8 mouse cellular contexts compared by ENCODE assay signal in genomic region chr7:7209313-7210151, GRCm38 (mm10). TPM values are rescaled to one million over a fixed set of nuclear protein-coding genes. Genes with fewer than 3 reads are reported as not detected.
DNase-seq lines count a peak whose midpoint lies in the region.
"Not testable (repeated sequence)": the region's sequence is repeated elsewhere in the genome, so short reads cannot be mapped to it uniquely, and the experiment has no call there.

Zfp772 (minus strand) TSS chr7:7209998.

- WGBS in macrophage (ENCODE audit: missing documents) = 2% methylated on average over 21 of the region's 24 CpGs

- H3K4me3 ChIP-seq in macrophage (ENCODE audit: inconsistent target) = peak within 1 kb of the TSS; percentile 67

- peak; percentile 64 for DNase-seq in adrenal gland, adult 2 months
- DNase-seq in embryo, embryonic 9.5 days (ENCODE audit: extremely low spot score) = peak; percentile 9
- DNase-seq in heart, adult 9 months (ENCODE audit: low spot score in 2 of 2) = peak; percentile 52 to 57
- DNase-seq in kidney, adult 11 months = peak; percentile 59
- peak; percentile 33 to 69 for DNase-seq in left cerebral cortex, postnatal 25 days (ENCODE audit: low spot score in 2 of 2)
- peak; percentile 56 to 61 for DNase-seq in right cerebral cortex, adult 2 months (ENCODE audit: low spot score in 2 of 2)
- DNase-seq in urinary bladder, postnatal 36 days (ENCODE audit: low spot score in 2 of 2) = peak; percentile 44 to 53

- not testable (repeated sequence) for H3K79me2 ChIP-seq in macrophage (ENCODE audit: inconsistent target)

- not testable (repeated sequence) for H3K27ac ChIP-seq in macrophage

- intact Hi-C loops in left cerebral cortex, postnatal 25 days (cut with DNase I) = not testable (repeated sequence)

- H3K36me3 ChIP-seq in macrophage (ENCODE audit: inconsistent target) = not testable (repeated sequence)

RNA-seq across cellular contexts. Expression of gene Zfp772, which starts in this region (rescaled TPM):
- total RNA-seq in adrenal gland, adult 2 months (2021) = 1 to 10 TPM; 4.0 to 4.1 TPM
- 0.57 and 0.60 TPM in 2 replicates for polyA plus RNA-seq in adrenal gland, adult 2 months (2012; rRNA removed)
- total RNA-seq in left cerebral cortex, postnatal 25 days (2021) = 1 to 10 TPM; 8.5 to 8.9 TPM
- total RNA-seq in macrophage (2018; cell fraction: chromatin; rRNA removed) = 1 to 10 TPM; 1.1 to 4.2 (median 2.2) TPM
- total RNA-seq in macrophage (2018; cell fraction: cytosol; rRNA removed) = 1 to 10 TPM in 17 of 26 experiments, under 1 TPM in 9; 0.23 to 2.4 (median 1.4) TPM
- total RNA-seq in macrophage (2018; cell fraction: nucleus; rRNA removed) = 1 to 10 TPM in 22 of 26 experiments, under 1 TPM in 4; 0.68 to 4.1 (median 1.9) TPM
- 1.7 to 2.5 TPM (median 2.1 TPM) in 3 replicates for polyA plus RNA-seq in macrophage (2018)

Comparison
In these comparisons a context has a peak if more than half of its experiments do, and no peak if none do; other contexts are left out.
1. DNase-seq: peak in every context shown above with its lines; median percentile 64 in adrenal gland, adult 2 months; 59 in kidney, adult 11 months; 58 in right cerebral cortex, adult 2 months; 54 in heart, adult 9 months; 51 in left cerebral cortex, postnatal 25 days; 48 in urinary bladder, postnatal 36 days; 9 in embryo, embryonic 9.5 days.